Mouse (Mus musculus) hindbrain, embryonic 15.5 days (tissue): Measurements from ENCODE around the gene Prkn. TPM values are rescaled to one million over a fixed set of nuclear protein-coding genes. Genes with fewer than 3 reads are reported as not detected.

Experiments
- ATAC-seq: fragments of 200-750 bp; cut with Nextera tagmentation; 2 replicates; pipeline ENCODE4 v1.8.0; 2017; ENCODE audit warnings: low read depth, moderate number of reproducible peaks, moderate TSS enrichment; ENCODE audit not compliant: low FRiP score
- H3K27ac ChIP-seq: fragments of 300-500 bp; sonication (generic); replicated peaks from 2 replicates; pipeline ENCODE4 v1.5.1; 2015; ENCODE audit warnings: mild to moderate bottlenecking, inconsistent platforms
- H3K27me3 ChIP-seq: fragments of 300-500 bp; sonication (generic); 2 replicates; pipeline ENCODE4 v1.6.1; 2015; ENCODE audit warnings: control low read depth, inconsistent platforms
- H3K36me3 ChIP-seq: fragments of 300-500 bp; sonication (generic); 2 replicates; pipeline ENCODE4 v1.6.1; 2015; ENCODE audit warnings: control low read depth, inconsistent platforms
- H3K4me1 ChIP-seq: fragments of 300-500 bp; sonication (generic); replicated peaks from 2 replicates; pipeline ENCODE4 v1.6.1; 2015; ENCODE audit warnings: control low read depth, inconsistent platforms
- H3K4me2 ChIP-seq: fragments of 300-500 bp; sonication (generic); 2 replicates; pipeline ENCODE4 v1.6.1; 2015; ENCODE audit warnings: moderate library complexity, mild to moderate bottlenecking, inconsistent platforms
- H3K4me3 ChIP-seq: fragments of 300-500 bp; sonication (generic); 2 replicates; pipeline ENCODE4 v1.5.1; 2015; ENCODE audit warnings: mild to moderate bottlenecking, inconsistent platforms
- H3K9ac ChIP-seq: fragments of 300-500 bp; sonication (generic); 2 replicates; pipeline ENCODE4 v1.6.1; 2015; ENCODE audit warnings: inconsistent platforms
- H3K9me3 ChIP-seq: fragments of 300-500 bp; sonication (generic); 2 replicates; pipeline ENCODE4 v1.6.1; 2016; ENCODE audit warnings: control low read depth, inconsistent platforms
- WGBS: fragments of 180-500 bp; shearing (Covaris S2); methylation state at CpG from one replicate; pipeline ENCODE4 v1.1.7; 2015; 5-methylcytosine and 5-hydroxymethylcytosine counted together
- polyA plus RNA-seq: library from polyadenylated mRNA; unstranded; fragments of >200 nt; fragmentation: Nextera tagmentation; extraction: Ambion mirVana; gene quantifications from 2 replicates; pipeline ENCODE4 v1.2.1, GENCODE M21; 2015

The Prkn gene
- polyA plus RNA-seq, 1 experiment from 2014 or later = 4.3 TPM

GRCm38 (mm10) chr17:10901686-10902228 lies 61.6 kb downstream of the Prkn start:
- Histone ChIP-seq H3K27ac (no peak overlapping the region), H3K36me3 (no peaks in the 10 kb centered on the region), H3K9ac (no peak overlapping the region), H3K4me2 (no peak overlapping the region), H3K27me3 (no peaks in the 10 kb centered on the region), H3K4me1 (no peaks in the 10 kb centered on the region), H3K4me3 (no peak overlapping the region), H3K9me3 (no peaks in the 10 kb centered on the region)
- 90% methylated on average over 3 of the region's 3 CpGs for WGBS
- ATAC-seq = no peak

DNA sequence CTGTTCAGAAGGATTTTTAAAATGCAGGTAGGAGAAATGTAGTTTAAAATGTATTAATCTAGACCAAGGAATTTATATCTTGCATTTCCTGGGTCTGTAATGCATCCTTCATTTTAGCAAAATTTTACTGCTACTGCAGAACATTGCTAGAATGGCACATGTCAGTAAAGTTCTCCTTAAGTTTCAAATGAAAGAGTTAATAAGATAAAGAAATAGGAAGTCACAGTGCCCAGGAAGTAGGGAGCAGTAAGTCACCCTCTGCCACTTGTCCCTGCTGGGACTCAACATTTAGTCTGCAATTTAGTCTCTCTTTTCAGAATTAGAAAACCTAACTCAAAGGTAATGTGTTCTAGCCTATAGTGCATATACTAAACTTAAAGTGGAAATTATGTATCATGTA lies 96.5 kb downstream of the Prkn start:
- Histone ChIP-seq H3K27ac (no peak overlapping the region), H3K27me3 (no peaks in the 10 kb centered on the region), H3K9me3 (no peaks in the 10 kb centered on the region), H3K4me1 (no peaks in the 10 kb centered on the region; the same call in 1 of the 2 replicates), H3K4me2 (no peak overlapping the region), H3K9ac (no peak overlapping the region), H3K4me3 (no peak overlapping the region), H3K36me3 (no peaks in the 10 kb centered on the region)
- ATAC-seq = no peak

DNA sequence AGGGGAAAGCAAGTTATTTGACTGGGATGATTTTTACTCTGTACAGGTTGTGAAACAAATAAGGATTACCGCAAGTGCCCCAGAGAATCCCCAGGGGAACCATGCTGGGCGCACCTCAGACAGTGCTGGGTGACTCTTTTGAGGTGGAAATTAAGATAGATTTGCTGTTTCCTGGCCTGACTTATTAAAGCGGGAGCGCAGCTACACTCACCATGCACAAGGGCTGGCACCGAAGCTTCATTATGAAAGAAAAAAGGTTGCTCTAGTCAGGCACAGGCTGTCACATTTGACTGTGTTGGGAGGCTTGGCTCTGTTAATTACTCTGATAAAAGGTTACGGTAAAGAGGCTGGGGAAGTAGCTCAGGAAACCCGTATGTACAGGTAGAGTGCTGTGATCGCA lies 97.7 kb downstream of the Prkn start:
- H3K4me2 ChIP-seq = no peak overlapping the region
- H3K27me3 ChIP-seq = no peaks in the 10 kb centered on the region
- no peaks in the 10 kb centered on the region for H3K36me3 ChIP-seq
- no peaks in the 10 kb centered on the region for H3K9me3 ChIP-seq
- no peak overlapping the region for H3K9ac ChIP-seq
- no peak overlapping the region for H3K4me3 ChIP-seq
- ATAC-seq = no peak
- no peaks in the 10 kb centered on the region; the same call in 1 of the 2 replicates for H3K4me1 ChIP-seq
- no peak overlapping the region for H3K27ac ChIP-seq
- 25% methylated on average over 8 of the region's 8 CpGs for WGBS

DNA sequence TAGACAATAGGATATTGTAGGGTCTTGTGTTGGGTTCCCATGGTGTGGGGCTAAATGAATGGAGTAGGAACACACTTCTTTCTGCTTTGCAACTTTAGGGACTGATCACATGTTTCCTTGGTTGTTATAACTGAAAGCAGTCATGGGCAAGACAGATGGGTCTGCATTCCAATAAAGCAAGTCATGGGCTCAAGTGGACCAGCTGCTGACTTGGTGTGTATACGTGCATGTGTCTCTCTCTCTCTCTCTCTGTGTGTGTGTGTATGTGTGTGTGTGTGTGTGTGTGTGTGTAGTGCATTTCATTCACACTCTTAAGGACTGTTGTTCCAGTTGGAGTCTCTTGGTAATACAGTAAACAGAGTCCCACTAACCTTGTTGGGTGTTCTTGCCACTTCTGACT lies 98.6 kb downstream of the Prkn start:
- Histone ChIP-seq H3K27me3 (no peaks in the 10 kb centered on the region), H3K27ac (no peak overlapping the region), H3K4me3 (no peak overlapping the region), H3K9me3 (no peaks in the 10 kb centered on the region), H3K36me3 (no peaks in the 10 kb centered on the region), H3K4me2 (no peak overlapping the region), H3K4me1 (no peaks in the 10 kb centered on the region; the same call in 1 of the 2 replicates), H3K9ac (no peak overlapping the region)
- no peak for ATAC-seq
- WGBS = 50% methylated on average over 1 of the region's 1 CpGs

- no peak for ATAC-seq
- Histone ChIP-seq H3K36me3 (no peaks in the 10 kb centered on the region), H3K27ac (no peak overlapping the region), H3K27me3 (no peaks in the 10 kb centered on the region), H3K9me3 (no peaks in the 10 kb centered on the region), H3K4me1 (no peaks in the 10 kb centered on the region), H3K4me3 (no peak overlapping the region), H3K9ac (no peak overlapping the region), H3K4me2 (no peak overlapping the region)
- WGBS = 64% methylated on average over 4 of the region's 4 CpGs
Observed at GRCm38 (mm10) chr17:10946552-10946951, 106.4 kb downstream of the Prkn start.

DNA sequence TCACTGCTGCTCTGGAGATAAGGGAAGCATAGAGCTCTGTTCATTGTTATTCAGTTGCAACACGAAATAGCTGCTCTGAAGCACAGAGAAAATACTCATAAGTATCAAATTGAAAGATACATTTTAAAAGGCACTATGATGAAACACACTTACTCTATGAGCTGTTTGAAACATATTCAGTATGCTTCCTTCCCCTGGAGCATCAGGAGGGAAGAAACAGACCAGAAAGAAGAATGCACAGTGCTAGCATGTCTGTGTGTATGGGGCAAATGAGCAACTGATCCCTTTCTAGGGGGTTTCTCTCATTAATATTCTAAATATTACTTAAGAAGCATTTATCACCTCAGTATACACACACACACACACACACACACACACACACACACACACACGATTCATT lies 107.4 kb downstream of the Prkn start:
- H3K4me2 ChIP-seq = no peak overlapping the region
- H3K36me3 ChIP-seq = no peaks in the 10 kb centered on the region
- ATAC-seq = no peak
- H3K4me1 ChIP-seq = no peaks in the 10 kb centered on the region
- H3K4me3 ChIP-seq = no peak overlapping the region
- H3K9ac ChIP-seq = no peak overlapping the region
- H3K27ac ChIP-seq = no peak overlapping the region
- H3K27me3 ChIP-seq = no peaks in the 10 kb centered on the region
- 86% methylated on average over 2 of the region's 2 CpGs for WGBS
- no peaks in the 10 kb centered on the region for H3K9me3 ChIP-seq

GRCm38 (mm10) chr17:10959066-10959864 lies 119.1 kb downstream of the Prkn start:
- Histone ChIP-seq H3K4me1 (no peaks in the 10 kb centered on the region), H3K4me2 (no peak overlapping the region), H3K27me3 (no peaks in the 10 kb centered on the region), H3K36me3 (no peaks in the 10 kb centered on the region), H3K27ac (no peak overlapping the region), H3K9me3 (no peaks in the 10 kb centered on the region), H3K9ac (no peak overlapping the region), H3K4me3 (no peak overlapping the region)
- no peak for ATAC-seq
- WGBS = 54% methylated on average over 10 of the region's 10 CpGs

GRCm38 (mm10) chr17:10962151-10962550 lies 122.0 kb downstream of the Prkn start:
- 88% methylated on average over 5 of the region's 5 CpGs for WGBS
- H3K36me3 ChIP-seq = no peaks in the 10 kb centered on the region
- no peak for ATAC-seq

GRCm38 (mm10) chr17:10982136-10982535 lies 142.0 kb downstream of the Prkn start:
- H3K27ac ChIP-seq = no peak overlapping the region
- WGBS = 73% methylated on average over 4 of the region's 4 CpGs
- no peaks in the 10 kb centered on the region for H3K4me1 ChIP-seq
- H3K9ac ChIP-seq = no peak overlapping the region
- ATAC-seq = no peak
- no peaks in the 10 kb centered on the region for H3K9me3 ChIP-seq
- no peak overlapping the region for H3K4me3 ChIP-seq
- H3K4me2 ChIP-seq = no peak overlapping the region
- H3K27me3 ChIP-seq = no peaks in the 10 kb centered on the region
- no peaks in the 10 kb centered on the region for H3K36me3 ChIP-seq

More at GRCm38 (mm10) chr17:10962151-10962550, 122.0 kb downstream of the Prkn start:
- Histone ChIP-seq H3K4me2 (no peak overlapping the region), H3K4me3 (no peak overlapping the region), H3K9ac (no peak overlapping the region), H3K27ac (no peak overlapping the region), H3K4me1 (no peaks in the 10 kb centered on the region), H3K9me3 (no peaks in the 10 kb centered on the region), H3K27me3 (no peaks in the 10 kb centered on the region)

GRCm38 (mm10) chr17:10987040-10987439 lies 146.9 kb downstream of the Prkn start:
- no peak overlapping the region for H3K4me3 ChIP-seq
- no peaks in the 10 kb centered on the region for H3K27me3 ChIP-seq
- H3K9ac ChIP-seq = no peak overlapping the region
- H3K9me3 ChIP-seq = no peaks in the 10 kb centered on the region
- no peak for ATAC-seq
- no peaks in the 10 kb centered on the region for H3K4me1 ChIP-seq
- no peak overlapping the region for H3K27ac ChIP-seq
- no peak overlapping the region for H3K4me2 ChIP-seq
- H3K36me3 ChIP-seq = no peaks in the 10 kb centered on the region
- 50% methylated on average over 4 of the region's 4 CpGs for WGBS

DNA sequence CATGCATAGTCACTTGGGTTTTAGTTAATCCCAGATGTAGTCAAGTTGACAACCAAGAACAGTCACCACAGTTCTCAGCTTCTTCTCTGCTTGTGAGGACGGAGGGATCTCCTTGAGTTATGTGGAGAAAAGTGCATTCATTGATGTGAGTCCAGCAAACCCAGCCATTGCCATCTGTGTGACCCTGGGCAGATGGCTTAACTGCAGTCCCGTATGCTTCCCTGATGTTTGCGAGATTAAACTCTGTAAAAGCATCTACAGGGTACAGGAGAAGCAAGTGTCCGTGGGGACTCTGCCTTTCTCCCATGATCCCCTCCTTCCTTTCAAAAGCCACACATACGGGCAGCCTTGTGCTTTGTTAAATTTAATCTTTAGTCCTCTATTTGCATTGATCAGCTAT lies 157.1 kb downstream of the Prkn start:
- no peak overlapping the region for H3K27ac ChIP-seq
- H3K9me3 ChIP-seq = no peaks in the 10 kb centered on the region
- WGBS = 56% methylated on average over 5 of the region's 5 CpGs
- H3K4me2 ChIP-seq = no peak overlapping the region
- no peaks in the 10 kb centered on the region for H3K27me3 ChIP-seq
- no peak for ATAC-seq
- no peaks in the 10 kb centered on the region for H3K4me1 ChIP-seq
- H3K36me3 ChIP-seq = no peaks in the 10 kb centered on the region
- H3K4me3 ChIP-seq = no peak overlapping the region
- H3K9ac ChIP-seq = no peak overlapping the region

GRCm38 (mm10) chr17:11023371-11023770 lies 183.2 kb downstream of the Prkn start:
- 83% methylated on average over 2 of the region's 2 CpGs for WGBS
- H3K9ac ChIP-seq = no peak overlapping the region
- H3K4me2 ChIP-seq = no peak overlapping the region
- no peaks in the 10 kb centered on the region for H3K27me3 ChIP-seq
- no peak overlapping the region for H3K4me3 ChIP-seq
- H3K4me1 ChIP-seq = no peaks in the 10 kb centered on the region
- H3K36me3 ChIP-seq = no peaks in the 10 kb centered on the region
- no peaks in the 10 kb centered on the region for H3K9me3 ChIP-seq
- ATAC-seq = no peak
- H3K27ac ChIP-seq = no peak overlapping the region

GRCm38 (mm10) chr17:11029348-11029747 lies 189.2 kb downstream of the Prkn start:
- ATAC-seq = no peak
- no peaks in the 10 kb centered on the region for H3K4me1 ChIP-seq
- no peak overlapping the region for H3K4me3 ChIP-seq
- no peak overlapping the region for H3K27ac ChIP-seq
- no peaks in the 10 kb centered on the region for H3K36me3 ChIP-seq
- H3K9ac ChIP-seq = no peak overlapping the region
- WGBS = 92% methylated on average over 4 of the region's 4 CpGs
- no peaks in the 10 kb centered on the region for H3K27me3 ChIP-seq
- no peaks in the 10 kb centered on the region for H3K9me3 ChIP-seq
- no peak overlapping the region for H3K4me2 ChIP-seq
